Mouse (Mus musculus): ENCODE measurements around the gene Krt39.

Krt39 gene

DNA sequence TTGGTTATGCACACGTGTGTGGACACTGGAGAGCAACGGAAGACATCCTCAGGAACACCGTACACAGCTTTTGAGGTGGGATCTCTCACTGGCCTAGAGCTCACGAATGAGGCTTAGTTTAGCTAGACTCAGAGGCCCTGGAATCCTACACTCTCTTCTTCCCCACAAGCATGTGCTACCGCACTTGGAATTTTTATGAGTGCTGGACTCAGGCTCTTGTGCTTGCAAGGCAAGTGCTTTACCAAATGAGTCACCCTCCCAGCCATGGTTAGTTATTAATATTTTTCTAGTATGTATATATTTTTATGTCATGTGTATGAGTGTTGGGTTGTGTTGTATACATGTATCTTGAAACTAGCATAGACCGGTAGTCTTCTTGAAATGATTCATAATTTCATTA is 49.2 kb downstream of the Krt39 start:
- no peak for DNase-seq (ENCODE audit: low read depth, low spot score)

- no peak for DNase-seq (ENCODE audit: low read depth, low spot score)
Observed at GRCm38 (mm10) chr11:99469228-99469627, 51.9 kb downstream of the Krt39 start.

GRCm38 (mm10) chr11:99468566-99468965 is 52.6 kb downstream of the Krt39 start:
- no peak for DNase-seq (ENCODE audit: low read depth, low spot score)

- DNase-seq (ENCODE audit: low read depth, low spot score) = no peak
Observed at GRCm38 (mm10) chr11:99466316-99466715, 54.8 kb downstream of the Krt39 start.

DNA sequence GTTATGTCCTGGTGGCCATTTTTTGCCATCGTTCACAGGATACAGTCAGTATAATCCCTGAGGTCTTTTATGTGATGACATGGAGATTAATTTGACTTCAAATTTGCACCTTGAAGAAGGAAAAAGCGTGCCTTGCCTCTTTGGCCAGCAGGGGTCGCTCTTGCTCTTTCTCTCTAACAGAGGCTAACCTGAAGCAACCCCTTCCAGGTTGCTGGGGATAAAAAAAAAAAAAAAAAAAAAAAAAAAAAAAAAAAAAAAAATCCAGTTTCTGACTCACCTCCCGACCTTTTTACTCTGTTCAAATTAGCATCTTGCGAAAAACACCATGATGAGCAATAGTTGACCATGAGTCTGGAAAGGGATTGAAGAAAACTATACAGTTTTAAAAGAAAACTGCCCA is 56.3 kb downstream of the Krt39 start:
- peak; percentile 65 for DNase-seq (ENCODE audit: low read depth, low spot score)

Data from A20 (cell line).